Mouse (Mus musculus): ENCODE data around the gene Adcy2.

- no peak for TF ChIP-seq CTCF (IDR thresholded peaks at IDR 0.05; ENCODE audit: low read depth)
- no peak for TF ChIP-seq EP300 (IDR thresholded peaks at IDR 0.05; ENCODE audit: low read depth)
Observed at GRCm38 (mm10) chr13:68778011-68778672, 221.2 kb downstream of the Adcy2 start.

Data from liver, postnatal 0 days (tissue).